Mouse (Mus musculus) embryonic facial prominence, embryonic 15.5 days (tissue): Measurements from ENCODE around the gene Olfr93. TPM values are rescaled to one million over a fixed set of nuclear protein-coding genes. Genes with fewer than 3 reads are reported as not detected.
"Not testable (repeated sequence)": the region's sequence is repeated elsewhere in the genome, so short reads cannot be mapped to it uniquely, and the experiment has no call there.

Experiments
- ATAC-seq: fragments of 200-750 bp; cut with Nextera tagmentation; 2 replicates; pipeline ENCODE4 v1.8.0; 2017; ENCODE audit warnings: low read depth, moderate TSS enrichment; ENCODE audit not compliant: insufficient number of reproducible peaks, low FRiP score, low TSS enrichment
- H3K27ac ChIP-seq: fragments of 300-500 bp; sonication (generic); replicated peaks from 2 replicates; pipeline ENCODE4 v1.5.1; 2015; ENCODE audit warnings: mild to moderate bottlenecking, inconsistent platforms
- H3K27me3 ChIP-seq: fragments of 300-500 bp; sonication (generic); 2 replicates; pipeline ENCODE4 v1.6.1; 2015; ENCODE audit warnings: inconsistent platforms
- H3K36me3 ChIP-seq: fragments of 300-500 bp; sonication (generic); 2 replicates; pipeline ENCODE4 v1.6.1; 2015; ENCODE audit warnings: mild to moderate bottlenecking, inconsistent platforms
- H3K4me1 ChIP-seq: fragments of 300-500 bp; sonication (generic); 2 replicates; pipeline ENCODE4 v1.6.1; 2015; ENCODE audit warnings: inconsistent platforms
- H3K4me2 ChIP-seq: fragments of 300-500 bp; sonication (generic); replicated peaks from 2 replicates; pipeline ENCODE4 v1.6.1; 2015; ENCODE audit warnings: mild to moderate bottlenecking, inconsistent platforms
- H3K4me3 ChIP-seq: fragments of 300-500 bp; sonication (generic); replicated peaks from 2 replicates; pipeline ENCODE4 v1.5.1; 2015; ENCODE audit warnings: mild to moderate bottlenecking, inconsistent platforms
- H3K9ac ChIP-seq: fragments of 300-500 bp; sonication (generic); 2 replicates; pipeline ENCODE4 v1.6.1; 2015; ENCODE audit warnings: inconsistent platforms
- H3K9me3 ChIP-seq: fragments of 300-500 bp; sonication (generic); replicated peaks from 2 replicates; pipeline ENCODE4 v1.6.1; 2016; ENCODE audit warnings: inconsistent platforms
- WGBS: fragments of 180-500 bp; shearing (Covaris S2); methylation state at CpG from one replicate; pipeline ENCODE4 v1.1.7; 2015; 5-methylcytosine and 5-hydroxymethylcytosine counted together
- polyA plus RNA-seq: library from polyadenylated mRNA; unstranded; fragments of >200 nt; fragmentation: Nextera tagmentation; extraction: Ambion mirVana; gene quantifications from 2 replicates; pipeline ENCODE4 v1.2.1, GENCODE M21; 2015

The Olfr93 gene
- polyA plus RNA-seq = 0.05 TPM in 1 of 2 replicates, not detected in the other

DNA sequence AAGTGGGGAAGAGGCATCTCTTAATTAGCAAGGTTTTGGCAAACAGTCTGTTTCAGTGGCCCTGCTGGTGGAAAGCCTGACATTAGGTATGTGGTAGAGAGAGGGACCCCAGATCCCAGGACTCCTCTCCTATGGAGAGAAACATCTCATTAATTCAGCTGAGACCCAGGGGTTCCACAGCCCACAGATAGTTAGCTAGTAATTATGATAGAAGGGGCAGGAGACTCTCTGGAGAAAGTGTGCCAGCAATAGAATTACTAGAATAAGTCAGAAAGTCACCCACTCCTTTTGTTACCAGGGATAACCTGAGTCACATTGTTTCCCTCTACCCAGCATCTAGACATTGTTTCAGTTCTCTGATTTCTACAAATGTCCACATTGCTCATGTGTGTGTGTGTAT is at the start of gene Olfr93:
Olfr93 (minus strand) TSS at position 101 of the 400 bp plus-strand sequence.
- Histone ChIP-seq H3K4me1 (no peaks in the 10 kb centered on the region), H3K9ac (no peak within 1 kb of the TSS), H3K4me3 (no peak within 1 kb of the TSS), H3K36me3 (no peaks in the 10 kb centered on the region), H3K4me2 (no peak within 1 kb of the TSS), H3K27me3 (no peaks in the 10 kb centered on the region), H3K9me3 (no peaks in the 10 kb centered on the region), H3K27ac (no peak within 1 kb of the TSS)
- no peak for ATAC-seq

- no peaks in the 10 kb centered on the region for H3K9me3 ChIP-seq
- no peak overlapping the region for H3K4me3 ChIP-seq
- 27% methylated on average over 3 of the region's 3 CpGs for WGBS
- H3K4me1 ChIP-seq = no peaks in the 10 kb centered on the region
- no peak overlapping the region for H3K9ac ChIP-seq
- H3K4me2 ChIP-seq = no peak overlapping the region
- no peaks in the 10 kb centered on the region for H3K36me3 ChIP-seq
- H3K27me3 ChIP-seq = peaks cover 8% of the 10 kb centered on the region; the same call in 1 of the 2 replicates
- ATAC-seq = no peak
- no peak overlapping the region for H3K27ac ChIP-seq
These were observed 42.6 kb upstream of the Olfr93 start for GRCm38 (mm10) chr17:37203917-37204236.

DNA sequence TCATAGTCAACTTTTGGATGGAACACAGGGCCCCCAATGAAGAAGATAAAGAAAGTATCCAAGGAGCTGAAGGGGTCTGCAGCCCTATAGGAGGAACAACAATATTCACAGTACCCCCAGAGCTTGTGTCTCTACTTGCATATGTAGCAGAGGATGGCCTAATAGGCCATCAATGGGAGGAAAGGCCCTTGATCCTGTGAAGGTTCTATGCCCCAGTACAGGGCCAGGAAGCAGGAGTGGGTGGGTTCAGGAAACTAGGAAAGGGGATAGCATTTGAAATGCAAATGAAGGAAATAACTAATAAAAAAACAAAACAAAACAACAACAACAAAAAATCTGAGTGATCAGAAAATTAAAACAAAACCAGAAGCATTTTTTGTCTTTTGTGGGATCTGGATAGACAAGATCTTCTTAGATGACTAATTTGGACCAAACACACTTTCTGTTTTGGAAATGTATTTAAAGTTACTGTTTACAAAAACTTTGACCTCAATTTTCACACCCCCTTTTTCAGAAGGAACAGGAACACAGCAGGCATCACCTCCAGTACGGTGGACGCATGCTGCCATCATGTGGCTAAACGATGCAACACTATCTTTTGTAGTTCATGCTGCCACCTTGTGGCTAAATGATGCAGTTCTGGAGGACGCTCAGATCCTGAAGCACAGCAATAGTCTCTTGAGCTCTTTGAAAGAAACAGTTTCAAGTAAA is 42.1 kb upstream of the Olfr93 start:
- H3K36me3 ChIP-seq = no peaks in the 10 kb centered on the region
- no peak overlapping the region for H3K9ac ChIP-seq
- H3K4me1 ChIP-seq = no peaks in the 10 kb centered on the region
- H3K4me2 ChIP-seq = no peak overlapping the region
- 0% methylated on average over 4 of the region's 4 CpGs for WGBS
- peaks cover 14% of the 10 kb centered on the region for H3K27me3 ChIP-seq
- no peak overlapping the region for H3K27ac ChIP-seq
- ATAC-seq = no peak
- no peaks in the 10 kb centered on the region for H3K9me3 ChIP-seq
- no peak overlapping the region for H3K4me3 ChIP-seq

- no peak within 1 kb of the TSS for H3K27ac ChIP-seq
- H3K4me1 ChIP-seq = 0 out of 2 replicates have a peak, but pooled peaks cover 4% of the 10 kb centered on the region
- no peak for ATAC-seq
- 57% methylated on average over 2 of the region's 2 CpGs for WGBS
- no peak within 1 kb of the TSS for H3K4me2 ChIP-seq
- peaks cover 38% of the 10 kb centered on the region for H3K27me3 ChIP-seq
- no peaks in the 10 kb centered on the region for H3K9me3 ChIP-seq
- no peak within 1 kb of the TSS for H3K9ac ChIP-seq
- no peaks in the 10 kb centered on the region for H3K36me3 ChIP-seq
- no peak within 1 kb of the TSS for H3K4me3 ChIP-seq
These were observed 39.6 kb upstream of the Olfr93 start, which contains the start of gene Olfr94 for GRCm38 (mm10) chr17:37200894-37201293. TSS of gene Olfr94 (minus strand) at chr17:37200994.

DNA sequence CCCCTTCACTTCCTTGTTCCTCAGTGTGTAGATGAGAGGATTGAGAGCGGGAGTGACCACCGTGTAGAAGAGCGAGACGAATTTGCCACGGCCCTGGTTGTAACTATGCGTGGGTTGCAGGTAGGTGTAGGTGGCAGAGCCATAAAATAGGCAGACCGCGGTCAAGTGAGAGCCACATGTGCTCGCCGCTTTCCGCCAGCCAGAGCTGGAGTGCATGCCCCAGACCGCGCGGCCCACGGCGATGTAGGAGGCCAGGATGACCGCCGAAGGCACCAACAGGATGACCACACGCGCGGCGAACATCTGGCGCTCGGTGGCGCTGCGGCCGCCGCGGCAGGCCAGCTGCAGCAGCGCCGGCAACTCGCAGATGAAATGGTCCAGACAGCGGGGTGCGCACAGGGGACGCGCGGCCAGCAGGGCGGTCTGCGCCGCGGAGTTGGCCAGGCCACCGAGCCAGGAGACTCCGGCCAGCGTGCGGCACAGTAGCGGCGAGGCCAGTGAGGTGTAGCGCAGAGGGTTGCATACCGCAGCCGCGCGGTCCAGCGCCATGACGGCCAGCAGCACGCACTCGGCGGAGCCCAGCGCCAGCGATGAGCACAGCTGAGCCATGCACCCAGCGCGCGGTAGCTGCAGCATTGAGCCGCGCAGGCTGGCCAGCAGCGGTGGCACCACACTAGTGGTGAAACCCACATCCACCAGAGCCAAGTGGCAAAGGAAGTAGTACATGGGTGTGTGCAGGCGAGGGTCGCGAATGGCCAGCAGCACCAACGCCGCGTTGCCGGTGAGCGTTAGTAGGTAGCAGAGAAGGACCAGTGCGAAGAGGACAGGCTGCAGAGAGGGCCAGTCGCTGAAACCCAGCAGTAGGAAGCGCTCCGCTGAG is 35.8 kb upstream of the Olfr93 start:
- no peaks in the 10 kb centered on the region for H3K9me3 ChIP-seq
- H3K27me3 ChIP-seq = peaks cover 49% of the 10 kb centered on the region
- ATAC-seq = peak; percentile 76
- peak overlapping the region; percentile 46 for H3K4me3 ChIP-seq
- no peaks in the 10 kb centered on the region for H3K36me3 ChIP-seq
- H3K27ac ChIP-seq = no peak overlapping the region
- H3K4me2 ChIP-seq = peak overlapping the region; percentile 89
- 0 out of 2 replicates have a peak, but pooled peaks cover 4% of the 10 kb centered on the region for H3K4me1 ChIP-seq
- no peak overlapping the region for H3K9ac ChIP-seq
- 1% methylated on average over 77 of the region's 77 CpGs for WGBS

DNA sequence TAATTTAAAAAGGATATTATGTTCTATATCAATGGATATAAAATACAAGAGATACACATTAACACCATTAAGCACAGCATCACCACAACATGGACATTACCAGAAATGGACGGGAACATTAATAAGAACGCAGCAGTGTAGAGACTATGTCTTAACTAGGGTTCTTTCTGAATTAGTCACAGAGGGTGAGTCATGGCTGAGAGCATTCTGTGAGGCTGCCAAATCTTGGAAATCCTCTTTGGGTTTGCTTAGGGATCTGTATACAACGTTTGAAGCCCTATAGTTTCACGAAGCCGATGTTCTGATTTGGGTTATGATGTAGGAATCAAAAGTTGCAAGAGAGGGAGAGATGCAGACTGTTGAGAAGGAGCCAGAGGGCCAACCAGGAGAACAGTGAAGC is 33.5 kb upstream of the Olfr93 start:
- Histone ChIP-seq H3K4me1 (0 out of 2 replicates have a peak, but pooled peaks cover 4% of the 10 kb centered on the region), H3K27me3 (peaks cover 41% of the 10 kb centered on the region), H3K36me3 (no peaks in the 10 kb centered on the region), H3K9me3 (no peaks in the 10 kb centered on the region), H3K9ac (no peak overlapping the region), H3K4me3 (no peak overlapping the region), H3K4me2 (no peak overlapping the region), H3K27ac (no peak overlapping the region)
- no peak for ATAC-seq
- WGBS = 76% methylated on average over 5 of the region's 5 CpGs

DNA sequence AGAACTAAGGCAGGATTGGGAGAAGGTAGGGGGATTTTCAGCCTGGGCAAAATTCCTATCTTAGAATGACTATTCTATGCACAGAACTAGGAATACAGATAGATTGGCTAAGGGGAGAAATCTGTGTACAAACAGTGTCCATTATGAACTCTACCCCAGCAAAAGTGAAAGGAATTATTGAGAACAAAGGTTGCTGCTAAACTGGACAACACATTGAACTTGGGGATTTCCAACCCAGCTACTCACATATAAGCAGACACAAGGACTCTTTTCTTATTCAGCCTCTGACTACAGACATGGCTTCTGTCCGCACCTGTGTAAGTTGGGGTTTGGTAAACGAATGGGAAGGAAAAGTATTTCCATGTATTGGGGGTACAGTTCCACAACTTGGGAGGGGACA is 32.4 kb upstream of the Olfr93 start, which contains the start of gene Ubd:
Ubd (plus strand) TSS at position 237 of the 400 bp plus-strand sequence.
- WGBS = 80% methylated on average over 2 of the region's 2 CpGs
- H3K4me1 ChIP-seq = 0 out of 2 replicates have a peak, but pooled peaks cover 4% of the 10 kb centered on the region

GRCm38 (mm10) chr17:37193032-37193431 is 31.7 kb upstream of the Olfr93 start:
- Histone ChIP-seq H3K9me3 (no peaks in the 10 kb centered on the region), H3K4me2 (no peak overlapping the region), H3K36me3 (no peaks in the 10 kb centered on the region), H3K4me1 (0 out of 2 replicates have a peak, but pooled peaks cover 4% of the 10 kb centered on the region), H3K27me3 (peaks cover 32% of the 10 kb centered on the region), H3K27ac (no peak overlapping the region), H3K4me3 (no peak overlapping the region), H3K9ac (no peak overlapping the region)
- ATAC-seq = no peak

More for the DNA sequence above, 32.4 kb upstream of the Olfr93 start, which contains the start of gene Ubd:
- H3K9ac ChIP-seq = no peak within 1 kb of the TSS
- no peak within 1 kb of the TSS for H3K4me3 ChIP-seq
- peaks cover 38% of the 10 kb centered on the region for H3K27me3 ChIP-seq
- no peak within 1 kb of the TSS for H3K27ac ChIP-seq
- ATAC-seq = no peak
- H3K36me3 ChIP-seq = no peaks in the 10 kb centered on the region
- no peak within 1 kb of the TSS for H3K4me2 ChIP-seq
- H3K9me3 ChIP-seq = no peaks in the 10 kb centered on the region

- Histone ChIP-seq H3K4me2 (no peak overlapping the region), H3K9me3 (no peaks in the 10 kb centered on the region), H3K27ac (no peak overlapping the region), H3K4me1 (no peaks in the 10 kb centered on the region), H3K27me3 (peaks cover 10% of the 10 kb centered on the region; the same call in 1 of the 2 replicates), H3K4me3 (no peak overlapping the region), H3K36me3 (no peaks in the 10 kb centered on the region), H3K9ac (no peak overlapping the region)
- no peak for ATAC-seq
- 28% methylated on average over 2 of the region's 2 CpGs for WGBS
These were observed 29.4 kb upstream of the Olfr93 start for GRCm38 (mm10) chr17:37190711-37191110.

DNA sequence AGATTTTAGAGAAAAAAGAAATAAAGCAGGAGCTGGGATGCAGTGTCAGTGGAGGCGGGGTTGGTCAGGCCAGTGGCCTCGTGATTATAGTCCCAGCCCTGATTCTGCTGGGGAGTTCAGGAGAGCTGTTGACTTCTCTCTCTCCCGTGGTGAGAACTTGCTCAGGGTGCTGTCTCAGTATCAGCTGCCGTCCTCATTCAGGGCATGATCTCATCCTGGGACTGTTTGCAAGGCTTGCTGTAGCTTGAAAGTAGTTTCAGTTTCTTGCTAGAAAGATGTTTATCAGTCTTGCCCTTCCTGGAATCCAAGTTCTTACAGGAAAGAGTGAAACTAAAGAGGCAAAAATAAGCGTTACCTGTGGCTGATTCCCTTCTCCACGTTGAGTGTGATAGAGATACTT is 24.2 kb upstream of the Olfr93 start:
- no peaks in the 10 kb centered on the region for H3K27me3 ChIP-seq
- 43% methylated on average over 6 of the region's 6 CpGs for WGBS
- H3K9ac ChIP-seq = no peak overlapping the region
- no peak overlapping the region for H3K4me2 ChIP-seq
- H3K36me3 ChIP-seq = no peaks in the 10 kb centered on the region
- H3K27ac ChIP-seq = no peak overlapping the region
- no peaks in the 10 kb centered on the region for H3K9me3 ChIP-seq
- H3K4me1 ChIP-seq = no peaks in the 10 kb centered on the region
- H3K4me3 ChIP-seq = no peak overlapping the region
- ATAC-seq = no peak

GRCm38 (mm10) chr17:37131366-37131765 is 29.9 kb downstream of the Olfr93 start:
- H3K4me2 ChIP-seq, H3K27me3 ChIP-seq, H3K4me3 ChIP-seq, H3K9ac ChIP-seq, H3K4me1 ChIP-seq, H3K36me3 ChIP-seq, ATAC-seq, H3K9me3 ChIP-seq, H3K27ac ChIP-seq: not testable (repeated sequence)
- WGBS = 65% methylated on average over 4 of the region's 4 CpGs
